Mouse (Mus musculus) layer of hippocampus, adult 18-20 months (tissue): ENCODE results near the gene Zfp827. TPM values are rescaled to one million over a fixed set of nuclear protein-coding genes. Genes with fewer than 3 reads are reported as not detected.
"Not testable (repeated sequence)": the region's sequence is repeated elsewhere in the genome, so short reads cannot be mapped to it uniquely, and the experiment has no call there.

Source experiments
- DNase-seq, 2 experiments: peaks; one replicate each; pipeline ENCODE4 v3.0.0; 2022; ENCODE audit warnings: low spot score in 2 of 2
- total RNA-seq, 2 experiments: library from RNA; stranded (reverse); gene quantifications; 2 replicates each; pipeline ENCODE4 v1.2.3; 2021

The Zfp827 gene
- total RNA-seq, 2 experiments from 2014 or later = 30.5 to 31.1 TPM

DNA sequence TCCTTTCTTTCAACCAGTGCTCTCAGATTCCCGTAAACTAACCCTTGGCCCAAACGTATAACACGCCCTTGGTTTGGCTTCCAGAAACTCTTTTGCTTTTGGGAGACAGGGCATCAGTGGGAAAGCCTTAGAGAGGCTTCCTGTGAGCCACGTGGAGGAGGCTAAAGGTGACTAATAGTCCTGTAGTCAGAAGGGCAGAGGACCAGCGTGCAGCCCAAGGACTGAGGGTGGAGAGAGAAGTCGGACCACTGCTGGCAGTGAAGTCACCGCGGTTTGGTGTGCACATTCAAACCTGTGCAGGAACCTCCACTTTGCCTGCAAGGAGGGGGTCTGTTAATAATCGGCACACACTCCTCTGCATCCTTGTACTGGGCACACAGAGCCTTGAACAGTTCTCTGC lies 76.4 kb downstream of the Zfp827 start:
- DNase-seq = no peak

DNA sequence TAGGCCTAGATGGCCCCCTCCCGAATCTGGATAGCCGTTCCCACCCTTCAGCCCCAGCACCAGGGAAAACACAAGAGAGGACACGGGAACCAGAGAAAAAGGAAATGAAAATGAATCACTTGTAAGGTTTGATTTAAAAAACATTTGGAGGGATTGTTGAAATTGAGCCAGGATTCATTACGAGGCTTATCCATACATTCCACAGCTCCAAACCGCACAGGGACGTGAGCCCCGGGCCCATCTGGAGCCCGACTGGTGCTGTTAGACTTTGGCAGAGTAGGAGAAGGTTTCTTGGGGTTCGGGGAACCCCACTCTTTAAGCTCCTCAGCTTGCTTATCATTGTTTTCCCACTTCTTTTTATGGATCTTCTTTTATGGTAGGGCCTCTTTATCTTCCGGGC lies 76.9 kb downstream of the Zfp827 start:
- no peak for DNase-seq

DNA sequence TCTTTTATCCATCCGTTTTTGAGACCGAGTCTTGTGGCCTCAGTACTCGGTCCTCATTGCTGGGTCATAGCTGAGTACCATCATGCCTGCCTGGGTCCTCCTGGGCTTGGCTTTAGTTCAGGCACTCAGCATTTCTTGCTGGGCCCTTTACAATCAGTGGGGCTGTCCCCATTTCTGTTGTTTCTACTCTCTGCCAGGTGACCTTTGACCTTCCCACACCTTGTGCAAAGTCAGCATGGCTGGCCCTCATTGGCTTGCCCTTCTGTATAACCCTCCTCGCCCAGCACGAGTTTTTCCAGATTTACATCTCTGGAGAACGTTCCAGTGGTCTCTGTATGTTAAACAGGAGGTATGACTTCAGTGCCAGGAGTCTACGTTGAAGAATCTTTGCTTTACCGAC lies 83.2 kb downstream of the Zfp827 start:
- DNase-seq = no peak

DNA sequence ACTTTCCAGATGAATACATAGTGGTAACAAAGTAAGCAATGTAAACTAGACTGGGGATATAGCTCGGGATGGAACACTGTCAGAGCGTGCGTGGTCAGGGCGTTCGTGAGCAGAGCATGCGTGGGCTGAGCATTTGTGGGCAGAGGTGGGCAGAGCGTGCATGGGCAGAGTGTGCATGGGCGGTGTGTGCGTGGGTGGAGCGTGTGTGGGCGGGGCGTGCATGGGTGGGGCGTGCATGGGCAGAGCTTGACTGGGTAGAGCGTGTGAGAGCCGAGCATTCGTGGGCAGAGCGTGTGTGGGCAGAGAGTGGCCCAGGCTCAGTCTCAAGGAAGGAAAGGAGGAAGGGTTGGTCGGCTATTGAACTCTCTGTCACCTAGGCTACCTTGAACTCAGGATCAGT lies 84.2 kb downstream of the Zfp827 start:
- DNase-seq = no peak

DNA sequence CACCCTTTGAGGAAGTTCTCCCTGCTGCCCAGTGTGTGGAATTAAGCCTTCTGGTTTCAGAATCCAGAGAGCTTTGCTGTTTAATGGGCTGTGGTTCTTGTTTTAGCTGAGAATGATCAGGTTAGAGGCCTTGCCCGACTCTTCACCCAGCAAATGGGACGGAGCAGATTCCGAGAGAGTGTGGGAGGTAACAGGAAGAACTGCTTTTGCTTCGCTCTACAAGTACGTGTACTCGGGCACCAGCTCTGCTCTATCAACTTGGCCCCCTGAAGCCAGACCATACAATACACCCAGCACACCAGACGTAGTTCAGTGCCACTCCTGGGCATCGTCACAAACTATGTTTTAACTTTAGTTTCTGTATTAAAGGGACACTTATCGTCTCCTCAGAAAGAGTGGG lies 85.3 kb downstream of the Zfp827 start:
- DNase-seq = no peak

DNA sequence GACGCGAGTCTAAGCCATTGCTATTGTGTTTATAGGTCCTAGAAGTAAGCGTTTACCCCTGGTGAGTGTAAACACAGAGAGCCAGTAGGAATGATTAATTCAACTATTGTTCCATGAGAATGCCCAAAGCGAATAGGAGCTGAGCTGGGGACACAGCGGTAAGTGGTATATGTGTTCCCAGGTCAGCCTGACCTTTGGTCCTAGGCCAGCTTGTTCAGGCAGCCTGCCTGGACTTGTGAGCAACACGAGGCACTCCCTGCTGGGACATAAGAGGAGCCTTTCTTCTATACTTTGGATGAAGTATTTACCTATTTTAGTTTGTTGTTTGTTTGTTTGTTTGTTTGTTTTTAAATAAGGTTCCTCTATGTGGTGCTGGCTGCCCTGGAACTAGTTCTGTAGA lies 86.3 kb downstream of the Zfp827 start:
- DNase-seq = no peak

DNA sequence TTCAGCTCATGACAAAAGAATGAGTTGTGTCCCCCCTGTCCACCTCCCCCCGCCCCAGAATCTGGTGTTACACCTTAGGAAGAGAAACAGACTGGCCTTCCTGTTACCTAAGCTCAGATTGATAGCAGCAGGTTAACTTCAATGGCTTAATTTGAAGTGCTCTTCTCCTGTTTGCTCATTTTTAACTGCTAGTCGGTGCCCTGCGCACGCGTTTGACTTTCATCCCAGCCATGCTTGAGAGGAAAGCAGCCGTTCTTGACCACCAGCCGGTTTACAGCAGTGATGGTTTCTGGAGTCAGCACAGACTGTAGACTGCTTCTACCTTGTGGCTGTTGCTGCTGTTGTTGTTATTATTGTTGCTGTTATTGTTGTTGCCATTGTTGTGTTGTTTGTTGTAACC lies 88.2 kb downstream of the Zfp827 start:
- DNase-seq = no peak

DNA sequence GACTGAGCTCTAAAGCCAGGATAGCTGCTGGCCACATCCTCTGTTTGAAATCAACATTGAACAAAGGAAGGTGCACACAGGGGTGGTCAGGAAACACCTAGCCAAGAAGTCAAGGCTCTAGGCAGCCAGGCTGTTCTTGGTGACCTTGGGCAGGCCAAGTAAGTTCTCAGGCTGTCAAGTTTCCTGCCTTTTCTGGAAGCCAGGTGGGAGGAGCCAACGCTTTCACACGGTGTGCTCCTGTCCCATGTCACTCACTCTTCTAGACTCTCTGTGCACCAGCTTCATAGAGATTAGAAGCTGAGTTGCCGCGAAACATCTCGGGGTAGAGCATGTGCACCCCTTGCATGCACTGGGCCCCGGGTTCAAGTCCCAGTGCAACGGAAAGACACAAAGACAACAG lies 89.5 kb downstream of the Zfp827 start:
- DNase-seq = no peak

DNA sequence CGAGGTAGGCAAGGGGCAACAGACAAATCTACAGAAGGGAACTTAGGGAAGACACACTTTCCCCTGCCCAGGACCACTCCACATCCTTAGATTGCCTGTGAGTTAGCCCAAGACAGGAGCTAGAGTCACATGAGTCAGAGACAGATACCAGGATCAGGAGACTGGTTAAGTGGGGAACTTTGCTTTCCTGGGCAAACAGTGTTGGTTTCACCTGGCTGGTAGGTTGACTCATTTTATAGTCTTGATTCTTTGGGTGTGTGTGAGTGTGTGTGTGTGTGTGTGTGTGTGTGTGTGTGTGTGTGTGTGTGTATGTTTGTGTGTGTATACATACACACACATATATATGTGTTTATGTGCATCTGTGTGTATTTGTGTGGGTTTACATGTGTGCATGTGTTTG lies 93.4 kb downstream of the Zfp827 start:
- DNase-seq = no peak

DNA sequence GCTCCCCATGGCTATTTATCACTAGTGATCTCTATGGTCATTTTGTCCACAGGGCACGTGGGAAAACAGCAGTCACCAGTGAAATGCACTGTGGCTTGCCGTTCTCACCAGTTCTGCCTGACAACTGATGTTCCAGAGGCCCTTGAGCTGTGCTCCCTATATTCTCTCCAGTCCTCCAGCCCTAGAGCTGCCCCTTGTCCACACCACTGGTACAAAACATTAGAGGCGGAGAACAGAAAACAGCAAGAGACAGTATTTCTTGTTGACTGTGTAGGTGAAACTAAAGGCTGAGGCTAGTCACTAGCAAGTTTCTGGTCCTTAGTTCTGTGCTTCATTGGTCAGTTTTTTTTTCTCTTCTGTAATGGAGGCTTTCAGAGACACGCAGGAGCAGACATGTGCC lies 96.0 kb downstream of the Zfp827 start:
- no peak for DNase-seq

DNA sequence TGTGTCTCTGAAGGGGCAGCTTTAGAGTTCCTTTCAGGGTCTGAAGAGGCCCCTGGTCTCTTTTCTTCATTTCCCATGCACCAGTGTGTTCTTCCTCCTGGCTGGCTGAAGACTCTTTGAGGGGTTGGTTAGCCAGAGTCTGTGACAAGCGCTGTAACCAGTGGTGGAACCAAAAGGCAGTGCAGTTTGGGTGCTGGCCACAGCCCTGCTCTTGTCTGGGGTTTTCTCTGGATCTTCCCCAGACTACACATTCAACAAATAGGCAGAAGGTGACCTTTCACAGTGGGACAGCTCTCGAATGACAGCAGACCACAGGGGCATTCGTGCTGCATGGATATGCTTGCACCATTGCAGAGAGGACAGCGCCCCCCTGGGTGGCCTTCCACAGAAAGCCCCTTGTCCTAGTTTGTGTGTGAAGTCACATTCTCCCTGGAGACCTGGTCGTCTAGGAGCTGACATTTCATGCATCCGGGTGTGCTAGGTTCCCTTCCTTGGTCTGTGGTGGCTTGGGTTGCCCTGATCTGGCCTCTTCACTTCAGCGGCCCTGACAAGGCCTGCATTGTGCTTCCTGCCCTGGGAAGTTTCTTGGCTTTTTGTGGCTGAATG lies 99.1 kb downstream of the Zfp827 start:
- no peak for DNase-seq

DNA sequence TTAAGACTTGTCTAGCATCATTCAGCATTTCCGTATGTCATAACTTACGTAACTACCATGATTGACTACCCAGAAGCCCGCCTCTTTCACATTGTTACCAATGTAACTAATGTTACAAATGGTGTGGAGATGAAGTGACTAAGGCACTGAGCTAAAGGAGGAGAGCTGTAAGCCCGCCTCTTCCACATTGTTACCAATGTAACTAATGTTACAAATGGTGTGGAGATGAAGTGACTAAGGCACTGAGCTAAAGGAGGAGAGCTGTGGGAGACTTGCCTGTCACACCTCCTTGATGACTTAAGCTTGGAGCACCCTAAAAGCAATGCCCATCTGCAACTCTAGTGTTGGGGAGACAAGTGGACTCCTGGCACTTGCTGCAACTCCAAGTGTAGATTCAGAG lies 100.3 kb downstream of the Zfp827 start:
- not testable (repeated sequence) for DNase-seq

DNA sequence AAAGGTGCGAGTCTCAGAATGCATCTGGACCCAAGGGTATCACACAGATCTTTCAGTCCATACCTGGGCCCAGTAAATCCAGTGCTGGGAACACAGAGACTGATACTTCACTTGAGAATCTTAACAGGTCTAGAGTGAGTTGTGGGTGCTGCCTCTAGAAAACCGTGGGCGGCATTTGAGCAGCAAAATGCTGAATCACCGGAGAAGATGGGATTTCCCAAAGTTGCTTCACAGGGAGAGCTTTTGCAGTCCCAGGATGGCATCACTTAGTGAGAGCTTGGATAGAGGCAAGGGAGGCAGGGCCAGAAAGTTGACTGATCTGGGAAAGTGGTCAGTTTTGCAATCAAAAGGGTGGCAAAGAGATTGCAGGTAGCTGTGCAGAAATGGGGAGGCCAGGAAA lies 111.4 kb downstream of the Zfp827 start:
- DNase-seq = peak in 1 of 2 experiments; percentile 28

DNA sequence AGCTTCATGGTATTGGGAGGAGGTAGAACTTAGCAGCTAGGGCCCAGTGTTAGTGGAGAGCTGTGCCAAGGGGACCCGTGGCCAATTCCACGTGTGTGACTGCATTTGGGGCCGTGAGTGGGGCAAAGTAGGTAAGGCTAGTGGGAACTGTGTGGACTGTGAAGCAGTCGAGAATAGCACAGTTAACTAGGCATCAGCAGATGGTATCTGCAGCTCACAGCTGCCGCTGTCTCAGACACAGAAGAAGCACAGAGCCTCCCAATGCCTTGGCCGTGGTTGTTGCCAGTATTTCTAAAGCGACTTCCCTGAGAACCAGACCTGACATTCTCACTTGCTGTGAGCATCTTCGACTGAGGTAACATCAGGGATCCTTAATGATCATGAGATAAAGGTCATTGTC lies 112.7 kb downstream of the Zfp827 start:
- DNase-seq = peak; percentile 69 to 87

DNA sequence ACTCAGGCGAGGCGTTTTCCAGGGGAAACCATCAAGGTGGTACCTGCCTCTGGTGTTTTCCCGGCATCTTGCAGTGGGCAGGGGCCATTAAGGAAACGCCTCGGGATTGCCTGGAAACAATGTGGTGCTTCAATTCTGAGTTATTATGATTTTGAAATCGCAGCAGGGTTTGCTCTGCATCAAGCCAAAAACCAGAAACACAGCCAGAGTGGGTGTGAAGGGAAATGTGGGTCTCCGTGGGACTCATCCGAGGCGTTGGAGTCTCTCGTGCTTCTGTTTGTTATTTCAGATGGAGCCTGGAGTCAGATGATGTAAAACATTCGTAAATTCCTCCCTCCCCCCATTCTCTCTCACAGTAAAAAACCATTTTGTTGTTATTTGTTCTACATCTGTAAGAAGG lies 113.4 kb downstream of the Zfp827 start:
- DNase-seq = peak; percentile 25 to 73

DNA sequence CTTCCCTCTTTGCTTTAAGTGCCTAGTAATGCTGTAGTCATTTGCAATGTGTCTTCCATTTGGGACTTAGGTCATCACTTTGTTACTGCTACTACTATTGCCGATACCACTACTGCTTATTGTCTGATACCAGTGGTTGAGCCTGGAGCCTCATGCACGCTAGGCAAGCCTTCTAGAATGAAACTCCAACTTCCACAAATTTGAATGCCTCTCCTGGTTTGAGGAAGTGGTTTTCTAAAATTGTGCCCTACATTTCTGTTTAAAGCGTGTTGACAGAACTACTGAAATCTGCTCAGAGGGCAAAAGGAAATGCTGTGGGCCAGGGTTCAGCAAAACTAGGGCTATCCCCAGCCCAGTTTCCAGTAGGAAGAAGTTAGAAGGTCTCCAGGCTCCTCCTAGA lies 115.5 kb downstream of the Zfp827 start:
- no peak for DNase-seq

DNA sequence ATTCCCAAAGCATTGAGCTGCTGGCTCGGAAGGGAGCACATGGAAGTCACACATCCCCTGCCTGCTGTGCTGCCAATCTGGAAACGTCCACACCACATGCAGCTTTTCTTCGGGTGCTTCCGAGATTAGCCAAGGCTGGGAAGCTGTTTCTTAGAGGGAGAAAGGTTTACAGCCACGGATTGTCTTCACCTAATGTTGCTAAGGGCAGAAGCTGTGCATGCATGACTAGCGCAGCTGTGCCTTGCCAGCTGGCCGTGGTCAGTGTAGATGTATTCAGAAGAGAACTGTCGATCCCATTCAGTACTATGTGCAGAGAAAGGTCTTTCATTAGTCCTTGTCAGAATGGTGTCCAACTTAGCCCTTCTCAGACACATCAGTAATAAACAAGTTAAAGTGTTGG lies 117.0 kb downstream of the Zfp827 start:
- DNase-seq = no peak

DNA sequence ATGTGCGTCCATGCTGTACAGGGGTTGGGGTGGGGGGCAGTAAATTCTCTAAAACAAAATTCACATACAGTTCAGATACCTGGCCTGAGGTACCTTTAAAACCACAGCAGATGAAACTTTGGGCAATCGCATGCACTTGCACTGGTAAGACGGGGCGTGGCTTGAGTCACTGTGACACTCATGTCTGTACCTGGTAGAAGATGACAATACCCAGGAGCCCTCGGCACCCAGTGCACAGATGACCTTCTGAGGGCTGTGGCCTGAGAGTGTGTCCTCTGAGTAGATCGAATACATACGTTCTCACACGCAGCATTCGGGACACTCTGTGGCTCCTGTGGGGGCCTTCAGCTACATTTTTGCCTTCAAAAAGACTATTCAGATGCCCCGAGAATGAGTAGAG lies 117.4 kb downstream of the Zfp827 start:
- no peak for DNase-seq

DNA sequence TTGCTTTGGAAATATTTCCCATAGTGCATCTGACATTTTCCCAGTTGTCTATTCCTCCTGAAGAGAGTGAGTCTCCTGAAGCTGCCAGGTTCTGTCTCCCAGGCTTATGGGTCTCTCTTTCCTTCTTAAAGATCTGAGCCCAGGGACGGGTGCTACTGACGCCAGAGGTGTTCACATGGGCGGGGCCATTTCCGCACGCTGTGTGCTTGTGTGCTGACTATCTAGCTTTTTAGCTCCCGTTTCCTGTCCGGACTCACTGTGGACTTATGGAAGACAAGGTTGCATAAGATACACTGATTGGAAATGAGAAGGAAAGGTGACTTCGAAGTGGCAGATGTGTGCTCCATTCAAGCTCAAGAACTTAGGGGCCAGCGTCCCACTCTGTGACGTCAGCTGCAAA lies 120.6 kb downstream of the Zfp827 start:
- no peak for DNase-seq

DNA sequence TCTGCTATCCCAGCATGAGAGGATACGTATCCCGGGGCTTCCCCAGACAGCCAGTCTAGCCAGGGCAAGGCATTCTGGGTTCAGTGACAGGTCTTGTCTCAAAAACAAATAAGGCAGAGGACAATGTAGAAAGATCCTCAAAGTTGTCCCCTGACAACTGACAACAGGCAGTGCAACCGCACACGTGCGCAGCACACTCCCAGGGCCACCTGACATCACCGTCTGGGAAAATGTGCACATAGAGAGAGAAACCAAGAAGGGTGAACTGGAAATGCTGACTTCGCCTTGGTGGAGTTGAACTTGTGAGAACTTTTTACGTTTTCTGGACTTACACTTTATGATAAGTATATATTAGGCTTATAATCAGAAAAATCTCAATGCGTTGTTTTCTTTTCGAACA lies 121.6 kb downstream of the Zfp827 start:
- DNase-seq = no peak

DNA sequence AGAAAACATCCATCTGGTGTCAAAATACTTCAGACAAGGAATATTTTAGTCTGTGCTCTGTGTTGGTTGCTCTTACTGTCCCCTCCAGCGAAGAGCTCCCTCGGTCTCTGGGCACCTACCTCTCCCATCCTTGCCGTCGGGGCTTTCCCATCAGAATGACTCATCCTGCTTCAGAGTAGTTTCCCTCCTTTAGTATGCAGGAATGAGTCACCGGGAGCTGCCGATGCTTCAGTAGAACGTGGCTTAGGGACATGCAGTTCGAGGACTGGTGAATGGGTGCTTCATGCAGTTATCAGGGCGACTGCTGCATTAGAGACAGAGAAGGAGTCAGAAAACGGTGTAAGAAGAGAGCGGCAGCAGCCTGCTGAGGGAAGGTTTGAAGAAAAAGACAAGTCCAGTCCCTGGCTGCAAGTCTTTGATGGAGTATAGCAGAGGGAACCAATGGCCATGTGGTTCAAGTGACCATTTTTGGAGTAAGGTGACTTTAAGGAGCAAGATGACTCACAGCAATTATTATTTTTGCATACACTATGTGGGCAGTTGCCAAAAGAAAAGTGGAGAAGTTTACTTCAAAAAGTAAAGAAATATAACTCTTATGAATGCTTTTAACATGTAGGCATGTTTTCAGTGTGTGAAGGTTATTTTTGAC lies 122.4 kb downstream of the Zfp827 start:
- peak in 1 of 2 experiments; percentile 29 for DNase-seq

DNA sequence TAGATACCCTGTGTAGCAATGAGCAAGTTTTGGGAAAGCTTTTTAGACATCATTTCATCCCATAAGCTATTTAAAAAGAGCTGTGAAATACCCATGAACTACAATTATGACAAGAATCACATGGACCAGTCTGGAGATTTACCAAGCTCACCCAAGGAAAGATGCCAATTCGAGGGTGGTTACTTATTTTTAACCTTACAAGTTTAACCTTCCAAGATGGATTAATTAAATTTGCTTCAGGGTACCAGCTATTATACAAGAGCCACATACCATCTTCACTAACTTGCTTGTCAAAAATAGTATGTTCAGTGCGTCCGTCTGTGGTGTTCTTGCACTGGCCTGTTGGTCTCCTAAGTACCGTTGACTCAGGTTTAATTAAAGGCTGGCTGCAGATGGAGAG lies 123.4 kb downstream of the Zfp827 start:
- no peak for DNase-seq

DNA sequence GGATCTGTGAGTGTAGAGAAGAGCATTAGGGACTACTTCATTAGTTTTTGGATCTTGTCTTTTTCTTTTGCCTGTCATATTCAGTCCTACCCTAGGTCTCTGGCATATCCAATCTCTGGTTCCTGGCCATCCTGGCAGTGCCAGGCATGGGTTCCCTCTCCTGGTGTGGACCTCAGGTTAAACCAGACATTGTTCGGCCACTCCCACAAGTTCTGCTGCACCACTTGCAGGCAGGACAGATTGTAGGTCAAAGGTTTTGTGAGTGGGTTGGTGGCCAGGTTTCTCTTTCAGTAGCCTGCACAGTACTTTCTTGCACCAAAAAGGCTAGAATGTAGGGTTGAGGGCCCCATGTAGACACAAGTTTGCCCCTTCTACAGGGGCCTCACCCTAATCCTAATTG lies 125.0 kb downstream of the Zfp827 start:
- no peak for DNase-seq

DNA sequence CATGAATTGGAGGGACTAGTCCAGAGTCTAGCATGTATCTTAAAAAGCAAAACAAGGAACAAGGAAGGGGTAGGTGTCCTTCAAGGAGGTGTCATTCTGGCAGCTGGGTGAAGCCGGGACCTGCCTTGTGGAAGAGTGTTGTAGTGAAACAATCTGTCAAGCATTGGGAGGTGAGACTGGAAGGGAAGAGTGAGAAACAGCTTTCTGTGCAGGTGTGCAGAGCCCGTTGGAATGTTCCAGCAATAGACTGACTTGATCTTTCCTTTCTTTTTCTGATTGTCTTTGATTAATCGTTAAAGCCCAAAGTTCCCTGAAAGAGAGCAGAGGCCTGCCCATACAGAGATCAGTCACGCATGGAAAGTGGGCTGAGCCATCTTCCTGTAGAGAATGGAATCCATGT lies 125.4 kb downstream of the Zfp827 start:
- DNase-seq = no peak
